Mouse (Mus musculus) limb, embryonic 10.5 days (tissue): Measurements from ENCODE around the gene Cep97. TPM values are rescaled to one million over a fixed set of nuclear protein-coding genes. Genes with fewer than 3 reads are reported as not detected.
A peak's percentile ranks its signal among the peaks of the same experiment; 100 is the strongest.

ENCODE experiments used
- DNase-seq: peaks from one replicate; pipeline ENCODE4 v3.0.0-alpha.2; 2017; ENCODE audit warnings: low spot score
- H3K27ac ChIP-seq: fragments of 300-500 bp; sonication (generic); 2 replicates; pipeline ENCODE4 v1.5.1; 2016; ENCODE audit warnings: mild to moderate bottlenecking
- H3K27me3 ChIP-seq: fragments of 300-500 bp; sonication (generic); 2 replicates; pipeline ENCODE4 v1.6.1; 2016; ENCODE audit warnings: low read depth, mild to moderate bottlenecking; ENCODE audit not compliant: poor library complexity, severe bottlenecking
- H3K36me3 ChIP-seq: fragments of 300-500 bp; sonication (generic); 2 replicates; pipeline ENCODE4 v1.6.1; 2016; ENCODE audit warnings: mild to moderate bottlenecking, moderate library complexity
- H3K4me1 ChIP-seq: fragments of 300-500 bp; sonication (generic); 2 replicates; pipeline ENCODE4 v1.6.1; 2016
- H3K4me3 ChIP-seq: fragments of 300-500 bp; sonication (generic); 2 replicates; pipeline ENCODE4 v1.5.1; 2016; ENCODE audit warnings: mild to moderate bottlenecking, moderate library complexity
- H3K9me3 ChIP-seq: fragments of 300-500 bp; sonication (generic); replicated peaks from 2 replicates; pipeline ENCODE4 v1.6.1; 2016; ENCODE audit warnings: mild to moderate bottlenecking
- WGBS: fragments of 180-500 bp; shearing (Covaris S2); methylation state at CpG from one replicate; pipeline ENCODE4 v1.1.7; 2016; 5-methylcytosine and 5-hydroxymethylcytosine counted together
- polyA plus RNA-seq: library from polyadenylated mRNA; unstranded; fragments of >200 nt; fragmentation: Nextera tagmentation; extraction: Ambion mirVana; gene quantifications from 2 replicates; pipeline ENCODE4 v1.2.1, GENCODE M21; 2016

Cep97 gene
- 14.2 and 15.6 TPM in 2 replicates for polyA plus RNA-seq

- H3K27me3 ChIP-seq, result no peaks in the 10 kb centered on the region
- H3K4me3 ChIP-seq, result peak within 1 kb of the TSS; percentile 79
- WGBS, result under 1% methylated on average over 24 of the region's 24 CpGs
- H3K9me3 ChIP-seq, result no peaks in the 10 kb centered on the region
- H3K27ac ChIP-seq, result peak within 1 kb of the TSS; percentile 92
- no peaks in the 10 kb centered on the region for H3K4me1 ChIP-seq
- peak; percentile 85 for DNase-seq
- H3K36me3 ChIP-seq, result peaks cover 16% of the 10 kb centered on the region
These were observed at the start of gene Cep97 for GRCm38 (mm10) chr16:55934453-55935037. Gene Cep97, minus strand, starts transcription at chr16:55934855.

GRCm38 (mm10) chr16:55974903-55975285 lies 40.2 kb upstream of the Cep97 start:
- 9% methylated on average over 14 of the region's 14 CpGs for WGBS
- Histone ChIP-seq H3K36me3 (peaks cover 39% of the 10 kb centered on the region), H3K4me3 (peak overlapping the region; percentile 91), H3K4me1 (peaks cover 12% of the 10 kb centered on the region), H3K9me3 (no peaks in the 10 kb centered on the region), H3K27ac (peak overlapping the region; percentile 89), H3K27me3 (no peaks in the 10 kb centered on the region)
- DNase-seq, result no peak

DNA sequence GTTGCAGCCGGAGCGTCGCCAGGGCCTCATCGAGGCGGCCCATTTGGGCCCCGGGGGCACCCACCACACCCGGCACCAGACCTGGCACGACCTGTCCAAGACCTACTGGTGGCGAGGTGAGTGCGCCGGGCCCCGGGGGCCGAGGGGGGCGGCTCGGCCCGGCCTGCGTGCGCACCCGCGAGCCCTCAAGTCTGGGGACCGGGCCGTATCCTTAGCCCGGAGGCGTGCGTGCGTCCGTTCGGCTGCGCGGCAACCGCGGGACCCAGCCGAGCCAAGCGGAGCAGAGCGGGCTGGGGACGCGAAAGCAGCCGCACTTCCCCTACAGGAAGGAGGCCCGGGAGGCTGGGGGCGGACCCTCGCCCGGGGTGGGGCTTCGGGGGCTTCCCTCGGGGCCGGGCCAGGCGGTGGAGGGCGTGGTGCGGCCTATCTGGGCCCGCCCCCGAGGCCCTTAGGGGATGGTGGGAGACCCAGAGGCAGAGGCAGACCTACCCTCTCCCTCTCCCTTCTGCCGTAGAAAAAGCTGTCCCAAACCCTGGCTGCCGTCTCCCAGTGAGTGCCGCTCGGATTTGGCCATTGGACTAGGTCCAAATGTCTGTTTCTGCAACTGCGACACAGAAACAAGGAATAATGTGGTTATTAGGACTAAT lies 39.7 kb upstream of the Cep97 start:
- Histone ChIP-seq H3K4me1 (peaks cover 12% of the 10 kb centered on the region), H3K4me3 (peak overlapping the region; percentile 91), H3K36me3 (peaks cover 44% of the 10 kb centered on the region), H3K27ac (peak overlapping the region; percentile 89), H3K9me3 (no peaks in the 10 kb centered on the region), H3K27me3 (no peaks in the 10 kb centered on the region)
- DNase-seq, result peak; percentile 91
- WGBS, result under 1% methylated on average over 55 of the region's 55 CpGs

GRCm38 (mm10) chr16:55973431-55974255 lies 39.0 kb upstream of the Cep97 start, which contains the start of gene Zbtb11:
Gene Zbtb11, plus strand, starts transcription at chr16:55973883.
- WGBS, result under 1% methylated on average over 84 of the region's 86 CpGs
- H3K27me3 ChIP-seq, result no peaks in the 10 kb centered on the region
- peak within 1 kb of the TSS; percentile 91 for H3K4me3 ChIP-seq
- peak; percentile 100 for DNase-seq
- H3K4me1 ChIP-seq, result peaks cover 12% of the 10 kb centered on the region
- no peaks in the 10 kb centered on the region for H3K9me3 ChIP-seq
- peak within 1 kb of the TSS; percentile 89 for H3K27ac ChIP-seq
- H3K36me3 ChIP-seq, result peaks cover 52% of the 10 kb centered on the region

- peaks cover 50% of the 10 kb centered on the region for H3K36me3 ChIP-seq
- H3K27me3 ChIP-seq, result no peaks in the 10 kb centered on the region
- H3K27ac ChIP-seq, result 0 out of 2 replicates have a peak overlapping the region, but pooled peaks have one; percentile 89
- peaks cover 12% of the 10 kb centered on the region for H3K4me1 ChIP-seq
- WGBS, result 59% methylated on average over 10 of the region's 10 CpGs
- no peak for DNase-seq
- peak overlapping the region; percentile 91 for H3K4me3 ChIP-seq
- no peaks in the 10 kb centered on the region for H3K9me3 ChIP-seq
These were observed 38.1 kb upstream of the Cep97 start for GRCm38 (mm10) chr16:55972626-55973201.

DNA sequence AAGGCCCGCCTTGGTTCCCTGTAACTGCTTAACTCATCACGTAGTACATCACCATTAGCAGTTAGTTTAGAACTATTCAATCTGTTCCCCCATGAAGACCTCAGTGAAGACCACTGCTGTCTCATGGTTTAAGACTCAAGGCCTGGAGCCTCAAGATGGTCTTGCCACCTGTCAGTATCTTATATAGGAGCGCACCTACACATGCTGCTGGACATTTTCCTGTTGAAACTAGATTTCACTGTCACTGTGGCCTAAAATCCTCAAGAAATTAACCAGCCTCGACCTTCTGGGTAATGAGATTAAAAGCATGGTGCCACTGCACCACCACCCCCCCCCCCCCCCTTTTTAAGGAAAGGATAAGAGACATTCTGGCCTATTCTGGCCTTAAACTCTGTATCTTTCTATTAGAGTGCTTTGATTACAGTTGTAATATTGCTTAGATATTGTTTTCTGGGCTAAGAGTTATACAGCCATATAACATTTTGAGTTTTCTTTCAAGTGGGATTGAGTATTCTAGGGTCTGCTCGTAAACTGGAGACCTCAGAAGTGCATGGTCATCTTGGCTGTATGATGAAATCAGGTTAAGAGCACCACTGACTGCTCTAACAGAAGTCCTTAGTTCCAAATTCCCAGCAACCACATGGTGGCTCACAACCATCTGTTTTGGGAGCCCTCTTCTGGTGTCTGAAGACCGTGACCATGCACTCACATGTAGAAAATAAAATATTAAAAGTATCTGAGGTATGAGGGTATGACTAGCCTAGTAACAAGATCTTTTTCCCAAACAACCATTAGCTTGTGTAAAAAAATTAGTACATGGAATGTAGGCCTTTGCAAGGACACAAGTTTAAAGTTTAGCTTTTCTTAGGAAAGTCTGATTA lies 37.3 kb upstream of the Cep97 start:
- H3K9me3 ChIP-seq, result no peaks in the 10 kb centered on the region
- peaks cover 54% of the 10 kb centered on the region for H3K36me3 ChIP-seq
- WGBS, result 83% methylated on average over 6 of the region's 6 CpGs
- no peak overlapping the region for H3K4me3 ChIP-seq
- H3K27ac ChIP-seq, result no peak overlapping the region
- H3K27me3 ChIP-seq, result no peaks in the 10 kb centered on the region
- no peak for DNase-seq
- peaks cover 17% of the 10 kb centered on the region for H3K4me1 ChIP-seq

DNA sequence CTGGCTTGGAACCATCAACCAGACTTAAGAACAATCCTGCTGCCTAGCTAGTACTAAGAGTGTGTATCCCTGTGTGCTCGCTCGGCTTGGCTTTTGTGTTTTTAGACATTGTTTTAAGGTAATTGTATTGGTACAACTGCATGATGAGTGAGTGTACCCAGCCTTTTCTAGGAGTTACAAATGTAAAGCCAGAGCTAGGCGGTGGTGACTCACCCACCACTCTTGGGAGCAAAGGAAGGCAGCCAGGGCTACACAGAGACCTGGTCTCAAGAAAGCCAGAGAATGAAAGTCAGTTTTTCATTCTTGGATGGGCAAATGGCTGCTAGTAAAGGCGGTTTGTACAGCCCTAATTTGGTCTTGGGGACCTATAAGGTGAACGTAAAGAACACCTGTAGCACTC lies 35.8 kb upstream of the Cep97 start:
- H3K36me3 ChIP-seq, result peaks cover 54% of the 10 kb centered on the region
- no peaks in the 10 kb centered on the region for H3K9me3 ChIP-seq
- no peak for DNase-seq
- no peak overlapping the region for H3K4me3 ChIP-seq
- WGBS, result 94% methylated on average over 5 of the region's 5 CpGs
- peaks cover 18% of the 10 kb centered on the region for H3K4me1 ChIP-seq
- no peaks in the 10 kb centered on the region for H3K27me3 ChIP-seq
- no peak overlapping the region for H3K27ac ChIP-seq

- H3K4me1 ChIP-seq, result peaks cover 13% of the 10 kb centered on the region
- peaks cover 54% of the 10 kb centered on the region for H3K36me3 ChIP-seq
- no peaks in the 10 kb centered on the region for H3K27me3 ChIP-seq
- no peaks in the 10 kb centered on the region for H3K9me3 ChIP-seq
- DNase-seq, result no peak
- no peak overlapping the region for H3K4me3 ChIP-seq
- H3K27ac ChIP-seq, result no peak overlapping the region
- 94% methylated on average over 3 of the region's 3 CpGs for WGBS
These were observed 34.5 kb upstream of the Cep97 start for GRCm38 (mm10) chr16:55969147-55969546.

- H3K27ac ChIP-seq, result peak overlapping the region; percentile 93
- peaks cover 49% of the 10 kb centered on the region for H3K36me3 ChIP-seq
- no peaks in the 10 kb centered on the region for H3K27me3 ChIP-seq
- peak overlapping the region; percentile 82 for H3K4me3 ChIP-seq
- H3K9me3 ChIP-seq, result no peaks in the 10 kb centered on the region
- 46% methylated on average over 1 of the region's 1 CpGs for WGBS
- peaks cover 9% of the 10 kb centered on the region for H3K4me1 ChIP-seq
- DNase-seq, result no peak
These were observed 32.6 kb upstream of the Cep97 start for GRCm38 (mm10) chr16:55967221-55967620.

- DNase-seq, result peak; percentile 95
These were observed 31.7 kb upstream of the Cep97 start, which contains the start of gene Rpl24 for GRCm38 (mm10) chr16:55966212-55966871. Gene Rpl24, plus strand, starts transcription at chr16:55966275.

GRCm38 (mm10) chr16:55964126-55964949 lies 29.7 kb upstream of the Cep97 start:
- H3K27ac ChIP-seq, result no peak overlapping the region
- 64% methylated on average over 4 of the region's 4 CpGs for WGBS
- DNase-seq, result no peak

More at GRCm38 (mm10) chr16:55966212-55966871, 31.7 kb upstream of the Cep97 start, which contains the start of gene Rpl24:
- peaks cover 9% of the 10 kb centered on the region for H3K4me1 ChIP-seq
- H3K27ac ChIP-seq, result peak within 1 kb of the TSS; percentile 93
- no peaks in the 10 kb centered on the region for H3K27me3 ChIP-seq
- H3K9me3 ChIP-seq, result no peaks in the 10 kb centered on the region
- peak within 1 kb of the TSS; percentile 82 for H3K4me3 ChIP-seq
- H3K36me3 ChIP-seq, result peaks cover 41% of the 10 kb centered on the region
- WGBS, result under 1% methylated on average over 42 of the region's 42 CpGs

More at GRCm38 (mm10) chr16:55964126-55964949, 29.7 kb upstream of the Cep97 start:
- H3K4me1 ChIP-seq, result peaks cover 9% of the 10 kb centered on the region
- H3K4me3 ChIP-seq, result no peak overlapping the region
- H3K27me3 ChIP-seq, result no peaks in the 10 kb centered on the region
- no peaks in the 10 kb centered on the region for H3K9me3 ChIP-seq
- H3K36me3 ChIP-seq, result peaks cover 20% of the 10 kb centered on the region
